Mouse (Mus musculus): Measurements from ENCODE around the gene C87499. TPM values are rescaled to one million over a fixed set of nuclear protein-coding genes. Genes with fewer than 3 reads are reported as not detected.
A peak's percentile ranks its signal among the peaks of the same experiment; 100 is the strongest.

The C87499 gene
- polyA plus RNA-seq (2015; fragmentation: Nextera tagmentation; extraction: Ambion mirVana): not detected in 2 replicates

DNA sequence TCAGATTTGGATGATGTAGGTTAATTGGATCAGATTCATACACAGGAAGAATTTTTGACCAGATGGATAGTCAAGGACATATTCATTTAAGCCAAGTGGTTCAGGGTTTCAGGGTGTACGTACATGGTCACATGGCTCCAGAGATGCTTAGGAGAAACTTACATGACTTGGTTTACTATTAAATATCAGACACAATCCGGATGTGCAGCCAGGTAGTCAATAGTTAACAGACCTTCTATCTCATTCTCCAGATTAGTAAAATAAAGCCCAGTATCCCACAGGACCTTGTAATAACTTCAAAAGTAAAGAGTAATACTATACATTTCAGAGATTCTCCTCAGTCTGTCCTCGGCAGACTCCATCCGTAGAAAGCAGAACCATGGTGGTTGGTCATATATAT is at the start of gene C87499:
TSS of gene C87499 (minus strand) at position 101 of the 400 bp plus-strand sequence.
- Histone ChIP-seq H3K27me3 (no peaks in the 10 kb centered on the region), H3K9ac (no peak within 1 kb of the TSS), H3K27ac (no peak within 1 kb of the TSS), H3K4me3 (no peak within 1 kb of the TSS), H3K9me3 (replicated peaks) (no peaks in the 10 kb centered on the region), H3K36me3 (ENCODE audit: poor library complexity, severe bottlenecking) (no peaks in the 10 kb centered on the region), H3K4me2 (no peak within 1 kb of the TSS), H3K4me1 (no peaks in the 10 kb centered on the region)
- WGBS: 89% methylated on average over 4 of the region's 4 CpGs
- no peak for ATAC-seq

- H3K27ac ChIP-seq: no peak within 1 kb of the TSS
- WGBS: 93% methylated on average over 1 of the region's 1 CpGs
- no peaks in the 10 kb centered on the region for H3K36me3 ChIP-seq (ENCODE audit: poor library complexity, severe bottlenecking)
- H3K4me2 ChIP-seq: no peak within 1 kb of the TSS
- no peaks in the 10 kb centered on the region for H3K4me1 ChIP-seq
- no peaks in the 10 kb centered on the region for H3K9me3 ChIP-seq (replicated peaks)
- H3K9ac ChIP-seq: no peak within 1 kb of the TSS
- no peak for ATAC-seq
- no peaks in the 10 kb centered on the region for H3K27me3 ChIP-seq
- no peak within 1 kb of the TSS for H3K4me3 ChIP-seq
Observed at GRCm38 (mm10) chr4:88683812-88684211, 49.6 kb upstream of the C87499 start, which contains the start of gene Ifna2. Gene Ifna2, minus strand, starts transcription at chr4:88683912.

DNA sequence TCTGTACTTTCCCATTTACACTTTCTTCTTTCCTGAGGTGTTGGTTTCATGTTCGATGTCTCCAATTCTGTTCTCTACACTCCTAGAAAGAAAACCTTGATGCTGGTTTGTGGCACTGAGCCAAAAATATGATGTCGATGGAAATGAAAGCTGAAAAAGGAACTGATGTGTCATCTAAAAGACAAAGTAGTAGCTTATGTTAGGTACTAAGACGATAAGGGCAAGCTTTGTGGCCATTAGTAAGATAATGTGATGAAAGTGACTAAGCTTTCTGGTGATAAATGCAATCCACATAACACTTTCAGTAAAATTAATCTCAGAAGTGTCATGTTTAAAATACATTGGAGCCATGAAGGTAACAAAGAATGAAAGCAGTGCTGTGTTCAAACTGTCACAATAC is 47.1 kb upstream of the C87499 start:
- Histone ChIP-seq H3K4me3 (no peak overlapping the region), H3K9me3 (replicated peaks) (no peaks in the 10 kb centered on the region), H3K36me3 (ENCODE audit: poor library complexity, severe bottlenecking) (no peaks in the 10 kb centered on the region), H3K4me2 (no peak overlapping the region), H3K27ac (no peak overlapping the region), H3K9ac (no peak overlapping the region), H3K27me3 (no peaks in the 10 kb centered on the region), H3K4me1 (no peaks in the 10 kb centered on the region)
- ATAC-seq: no peak
- WGBS: 80% methylated on average over 3 of the region's 3 CpGs

DNA sequence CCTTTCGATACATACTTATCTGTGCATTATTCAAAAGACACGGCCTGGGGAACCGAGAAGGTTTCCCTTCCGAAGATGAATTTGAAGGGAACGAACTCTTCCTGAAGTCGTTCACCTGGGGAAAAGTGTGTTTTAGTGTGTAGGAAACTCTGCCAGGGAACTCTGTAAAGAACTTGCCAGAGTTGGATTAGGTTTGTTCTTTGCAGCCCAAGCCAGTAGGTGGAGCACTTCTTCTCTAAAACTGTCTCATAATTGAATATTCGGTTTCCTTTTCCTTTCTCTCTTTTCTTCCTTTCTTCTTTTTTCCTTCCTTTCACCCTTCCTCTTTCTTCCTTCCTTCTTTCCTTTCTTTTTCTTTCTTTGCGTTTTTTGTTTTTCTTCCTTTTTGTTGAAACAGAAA is 46.2 kb upstream of the C87499 start:
- WGBS: 46% methylated on average over 8 of the region's 8 CpGs
- no peaks in the 10 kb centered on the region for H3K9me3 ChIP-seq (replicated peaks)
- H3K27me3 ChIP-seq: no peaks in the 10 kb centered on the region
- H3K27ac ChIP-seq: no peak overlapping the region
- no peak overlapping the region for H3K4me2 ChIP-seq
- no peak overlapping the region for H3K4me3 ChIP-seq
- H3K9ac ChIP-seq: no peak overlapping the region
- ATAC-seq: no peak
- H3K4me1 ChIP-seq: no peaks in the 10 kb centered on the region
- no peaks in the 10 kb centered on the region for H3K36me3 ChIP-seq (ENCODE audit: poor library complexity, severe bottlenecking)

DNA sequence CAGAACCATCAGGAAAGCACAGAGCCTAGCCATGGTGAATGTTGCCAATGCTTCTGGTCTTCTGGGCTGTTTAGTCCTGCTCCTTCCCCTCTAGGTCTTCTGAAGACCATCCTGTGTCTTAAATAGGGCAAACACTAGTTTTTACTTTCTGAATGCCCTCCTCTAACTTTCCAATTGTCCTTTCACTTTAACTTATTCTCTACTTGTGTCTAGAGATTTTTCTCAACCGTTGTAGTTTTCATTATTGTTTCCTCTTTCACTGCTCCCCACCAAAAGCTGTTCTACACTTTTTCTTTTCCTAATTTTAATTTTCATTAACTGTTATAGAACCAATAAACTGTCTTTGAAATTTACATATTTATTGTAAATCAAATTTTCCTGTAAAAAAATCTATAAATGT is 42.6 kb upstream of the C87499 start, which contains the start of gene Ifna16:
TSS of gene Ifna16 (minus strand) at position 101 of the 400 bp plus-strand sequence.
- no peak within 1 kb of the TSS for H3K27ac ChIP-seq
- H3K36me3 ChIP-seq (ENCODE audit: poor library complexity, severe bottlenecking): no peaks in the 10 kb centered on the region
- 91% methylated on average over 1 of the region's 1 CpGs for WGBS
- H3K9me3 ChIP-seq (replicated peaks): no peaks in the 10 kb centered on the region
- no peaks in the 10 kb centered on the region for H3K27me3 ChIP-seq
- no peaks in the 10 kb centered on the region for H3K4me1 ChIP-seq
- H3K4me3 ChIP-seq: no peak within 1 kb of the TSS
- ATAC-seq: no peak
- H3K9ac ChIP-seq: no peak within 1 kb of the TSS
- H3K4me2 ChIP-seq: no peak within 1 kb of the TSS

DNA sequence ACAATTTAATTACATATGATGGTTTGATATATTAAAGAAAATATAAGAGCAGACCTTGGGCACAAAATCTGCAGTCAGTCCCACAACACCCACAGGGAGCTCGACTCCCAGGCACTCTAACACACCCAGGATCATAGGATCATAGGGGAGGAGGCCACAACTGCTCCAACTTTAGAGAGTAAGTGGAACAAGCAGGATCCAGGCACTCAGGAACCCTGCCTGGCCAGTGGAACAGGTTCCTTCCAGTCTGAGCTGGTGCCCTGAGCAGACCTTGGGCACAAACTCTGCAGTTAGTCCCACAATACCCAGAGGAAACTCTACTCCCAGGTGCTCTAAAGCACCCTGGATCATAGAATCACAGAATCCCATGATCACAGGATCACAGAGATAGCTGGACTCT is 21.2 kb upstream of the C87499 start:
- no peak overlapping the region for H3K4me2 ChIP-seq
- H3K27ac ChIP-seq: no peak overlapping the region
- no peaks in the 10 kb centered on the region for H3K4me1 ChIP-seq
- no peaks in the 10 kb centered on the region for H3K36me3 ChIP-seq (ENCODE audit: poor library complexity, severe bottlenecking)
- no peak for ATAC-seq
- H3K4me3 ChIP-seq: no peak overlapping the region
- no peaks in the 10 kb centered on the region for H3K27me3 ChIP-seq
- WGBS: 45% methylated on average over 1 of the region's 1 CpGs
- H3K9me3 ChIP-seq (replicated peaks): no peaks in the 10 kb centered on the region
- no peak overlapping the region for H3K9ac ChIP-seq

- Histone ChIP-seq H3K27ac (no peak overlapping the region), H3K36me3 (ENCODE audit: poor library complexity, severe bottlenecking) (no peaks in the 10 kb centered on the region), H3K27me3 (no peaks in the 10 kb centered on the region), H3K4me2 (no peak overlapping the region), H3K4me1 (no peaks in the 10 kb centered on the region), H3K9ac (no peak overlapping the region), H3K9me3 (replicated peaks) (no peaks in the 10 kb centered on the region), H3K4me3 (no peak overlapping the region)
- no peak for ATAC-seq
- WGBS: 72% methylated on average over 3 of the region's 3 CpGs
Observed at GRCm38 (mm10) chr4:88653644-88654043, 19.4 kb upstream of the C87499 start.

GRCm38 (mm10) chr4:88644359-88644758 is 10.1 kb upstream of the C87499 start, which contains the start of gene Ifna13:
Gene Ifna13, minus strand, starts transcription at chr4:88644459.
- H3K4me1 ChIP-seq: no peaks in the 10 kb centered on the region
- no peak within 1 kb of the TSS for H3K27ac ChIP-seq
- ATAC-seq: no peak
- H3K36me3 ChIP-seq (ENCODE audit: poor library complexity, severe bottlenecking): no peaks in the 10 kb centered on the region
- no peak within 1 kb of the TSS for H3K4me3 ChIP-seq
- 55% methylated on average over 2 of the region's 2 CpGs for WGBS
- H3K27me3 ChIP-seq: no peaks in the 10 kb centered on the region
- H3K9me3 ChIP-seq (replicated peaks): no peaks in the 10 kb centered on the region; the same call in 1 of the 2 replicates
- no peak within 1 kb of the TSS for H3K4me2 ChIP-seq
- H3K9ac ChIP-seq: no peak within 1 kb of the TSS

DNA sequence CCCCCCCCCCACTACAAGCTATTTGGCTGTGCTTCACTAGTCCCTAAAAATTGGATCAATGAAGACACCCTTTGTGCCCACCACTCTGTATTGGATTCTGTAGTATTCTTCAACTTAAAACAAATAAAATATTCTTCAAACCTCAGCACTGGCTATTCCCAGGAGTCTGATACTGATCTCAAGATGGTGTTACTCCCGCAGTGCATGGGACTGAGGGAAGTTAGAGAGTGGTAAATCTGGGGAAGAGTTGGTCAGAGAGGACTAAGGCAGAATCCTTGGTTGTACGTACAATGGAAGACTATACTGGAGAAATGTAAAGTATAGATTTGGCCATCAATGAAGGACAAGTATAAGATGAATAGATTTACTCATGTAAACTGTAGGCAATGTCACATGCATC is 8.3 kb upstream of the C87499 start:
- 0 out of 2 replicates have a peak, but pooled peaks have one; percentile 20 for ATAC-seq
- WGBS: 28% methylated on average over 2 of the region's 2 CpGs
- no peaks in the 10 kb centered on the region for H3K27me3 ChIP-seq
- no peak overlapping the region for H3K4me3 ChIP-seq
- H3K9ac ChIP-seq: no peak overlapping the region
- no peaks in the 10 kb centered on the region; the same call in 1 of the 2 replicates for H3K9me3 ChIP-seq (replicated peaks)
- H3K27ac ChIP-seq: no peak overlapping the region
- H3K36me3 ChIP-seq (ENCODE audit: poor library complexity, severe bottlenecking): no peaks in the 10 kb centered on the region
- no peaks in the 10 kb centered on the region for H3K4me1 ChIP-seq
- H3K4me2 ChIP-seq: no peak overlapping the region

GRCm38 (mm10) chr4:88641077-88641831 is 7.0 kb upstream of the C87499 start:
- Histone ChIP-seq H3K4me2 (peak overlapping the region; percentile 49), H3K9me3 (replicated peaks) (no peaks in the 10 kb centered on the region; the same call in 1 of the 2 replicates), H3K4me1 (no peaks in the 10 kb centered on the region), H3K27me3 (no peaks in the 10 kb centered on the region), H3K4me3 (0 out of 2 replicates have a peak overlapping the region, but pooled peaks have one; percentile 27), H3K36me3 (ENCODE audit: poor library complexity, severe bottlenecking) (no peaks in the 10 kb centered on the region), H3K9ac (no peak overlapping the region), H3K27ac (no peak overlapping the region)
- peak; percentile 97 for ATAC-seq
- 14% methylated on average over 11 of the region's 11 CpGs for WGBS

DNA sequence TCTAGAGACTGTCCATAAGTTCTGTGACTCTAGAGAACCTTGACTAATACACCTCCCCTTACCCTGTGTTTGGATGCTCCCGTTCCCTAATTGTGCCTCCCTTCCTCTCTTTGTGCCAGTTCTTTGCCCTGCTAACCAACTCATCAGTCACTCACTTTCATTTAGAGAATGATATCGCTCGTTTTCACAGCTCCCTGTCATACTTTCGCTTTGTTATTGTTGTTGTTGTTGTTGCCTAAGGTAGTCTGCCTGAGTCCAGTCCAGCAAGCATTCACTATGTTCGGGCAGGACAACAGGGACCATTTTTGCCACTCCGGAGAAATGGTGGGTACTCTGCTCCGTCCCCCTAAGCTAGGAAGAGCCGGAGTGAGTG is 6.5 kb upstream of the C87499 start:
- 66% methylated on average over 8 of the region's 8 CpGs for WGBS
- no peak for ATAC-seq
- H3K4me1 ChIP-seq: no peaks in the 10 kb centered on the region
- H3K27me3 ChIP-seq: no peaks in the 10 kb centered on the region
- H3K4me3 ChIP-seq: 0 out of 2 replicates have a peak overlapping the region, but pooled peaks have one; percentile 27
- H3K27ac ChIP-seq: no peak overlapping the region
- no peaks in the 10 kb centered on the region for H3K36me3 ChIP-seq (ENCODE audit: poor library complexity, severe bottlenecking)
- H3K4me2 ChIP-seq: peak overlapping the region; percentile 49
- H3K9ac ChIP-seq: no peak overlapping the region
- H3K9me3 ChIP-seq (replicated peaks): no peaks in the 10 kb centered on the region; the same call in 1 of the 2 replicates

GRCm38 (mm10) chr4:88603276-88603675 is 30.9 kb downstream of the C87499 start, which contains the start of gene Ifna12:
Gene Ifna12, minus strand, starts transcription at chr4:88603376.
- no peaks in the 10 kb centered on the region for H3K36me3 ChIP-seq (ENCODE audit: poor library complexity, severe bottlenecking)
- no peak within 1 kb of the TSS for H3K4me3 ChIP-seq
- no peaks in the 10 kb centered on the region for H3K27me3 ChIP-seq
- ATAC-seq: no peak
- H3K4me1 ChIP-seq: no peaks in the 10 kb centered on the region
- no peak within 1 kb of the TSS for H3K4me2 ChIP-seq
- no peak within 1 kb of the TSS for H3K9ac ChIP-seq
- no peak within 1 kb of the TSS for H3K27ac ChIP-seq
- no peaks in the 10 kb centered on the region for H3K9me3 ChIP-seq (replicated peaks)
